Mouse (Mus musculus): Measurements from ENCODE around the gene Rgs9bp. TPM values are rescaled to one million over a fixed set of nuclear protein-coding genes. Genes with fewer than 3 reads are reported as not detected.
A peak's percentile ranks its signal among the peaks of the same experiment; 100 is the strongest.

Gene Rgs9bp
- polyA plus RNA-seq, 1 experiment, result 4.6 TPM

- Histone ChIP-seq H3K4me1 (ENCODE audit: control insufficient read depth, insufficient read depth, low read length) (no peaks in the 10 kb centered on the region), H3K9ac (ENCODE audit: low read depth, poor library complexity, severe bottlenecking) (no peak overlapping the region), H3K36me3 (ENCODE audit: control insufficient read depth, insufficient read depth, low read length, poor library complexity, severe bottlenecking) (peaks cover 22% of the 10 kb centered on the region), H3K27me3 (ENCODE audit: control insufficient read depth, insufficient read depth, low read length, poor library complexity, severe bottlenecking) (no peaks in the 10 kb centered on the region), H3K9me3 (replicated peaks; ENCODE audit: control insufficient read depth, insufficient read depth, low read length, poor library complexity, severe bottlenecking) (no peaks in the 10 kb centered on the region), H3K27ac (ENCODE audit: insufficient read depth, low read length) (no peak overlapping the region), H3K4me3 (ENCODE audit: low read depth, low read length) (no peak overlapping the region)
- TF ChIP-seq EP300 (IDR thresholded peaks at IDR 0.05; ENCODE audit: insufficient read depth, low read depth, low read length) (no peak), CTCF (IDR thresholded peaks at IDR 0.05; ENCODE audit: low read depth, low read length) (no peak), POLR2A (IDR thresholded peaks at IDR 0.05; ENCODE audit: insufficient read depth, low read length) (no peak)
These were observed 23.9 kb upstream of the Rgs9bp start for GRCm38 (mm10) chr7:35609245-35609644.

GRCm38 (mm10) chr7:35606816-35607215 is 21.4 kb upstream of the Rgs9bp start:
- TF ChIP-seq POLR2A (IDR thresholded peaks at IDR 0.05; ENCODE audit: insufficient read depth, low read length) (no peak), CTCF (IDR thresholded peaks at IDR 0.05; ENCODE audit: low read depth, low read length) (no peak), EP300 (IDR thresholded peaks at IDR 0.05; ENCODE audit: insufficient read depth, low read depth, low read length) (no peak)
- H3K27ac ChIP-seq (ENCODE audit: insufficient read depth, low read length), result no peak overlapping the region
- no peak overlapping the region for H3K9ac ChIP-seq (ENCODE audit: low read depth, poor library complexity, severe bottlenecking)
- H3K36me3 ChIP-seq (ENCODE audit: control insufficient read depth, insufficient read depth, low read length, poor library complexity, severe bottlenecking), result peaks cover 36% of the 10 kb centered on the region
- H3K4me1 ChIP-seq (ENCODE audit: control insufficient read depth, insufficient read depth, low read length), result no peaks in the 10 kb centered on the region
- no peaks in the 10 kb centered on the region for H3K27me3 ChIP-seq (ENCODE audit: control insufficient read depth, insufficient read depth, low read length, poor library complexity, severe bottlenecking)
- no peak overlapping the region for H3K4me3 ChIP-seq (ENCODE audit: low read depth, low read length)
- H3K9me3 ChIP-seq (replicated peaks; ENCODE audit: control insufficient read depth, insufficient read depth, low read length, poor library complexity, severe bottlenecking), result no peaks in the 10 kb centered on the region

- peaks cover 21% of the 10 kb centered on the region; the same call in 1 of the 2 replicates for H3K36me3 ChIP-seq (ENCODE audit: control insufficient read depth, insufficient read depth, low read length, poor library complexity, severe bottlenecking)
- TF ChIP-seq EP300 (IDR thresholded peaks at IDR 0.05; ENCODE audit: insufficient read depth, low read depth, low read length) (no peak), POLR2A (IDR thresholded peaks at IDR 0.05; ENCODE audit: insufficient read depth, low read length) (no peak), CTCF (IDR thresholded peaks at IDR 0.05; ENCODE audit: low read depth, low read length) (no peak)
- H3K4me1 ChIP-seq (ENCODE audit: control insufficient read depth, insufficient read depth, low read length), result no peaks in the 10 kb centered on the region
These were observed 17.4 kb upstream of the Rgs9bp start for GRCm38 (mm10) chr7:35602766-35603165.

GRCm38 (mm10) chr7:35601106-35601505 is 15.7 kb upstream of the Rgs9bp start:
- Histone ChIP-seq H3K27ac (ENCODE audit: insufficient read depth, low read length) (no peak overlapping the region), H3K9me3 (replicated peaks; ENCODE audit: control insufficient read depth, insufficient read depth, low read length, poor library complexity, severe bottlenecking) (no peaks in the 10 kb centered on the region), H3K4me1 (ENCODE audit: control insufficient read depth, insufficient read depth, low read length) (no peaks in the 10 kb centered on the region), H3K9ac (ENCODE audit: low read depth, poor library complexity, severe bottlenecking) (no peak overlapping the region), H3K27me3 (ENCODE audit: control insufficient read depth, insufficient read depth, low read length, poor library complexity, severe bottlenecking) (no peaks in the 10 kb centered on the region), H3K4me3 (ENCODE audit: low read depth, low read length) (no peak overlapping the region), H3K36me3 (ENCODE audit: control insufficient read depth, insufficient read depth, low read length, poor library complexity, severe bottlenecking) (peaks cover 16% of the 10 kb centered on the region; the same call in 1 of the 2 replicates)
- no peak for TF ChIP-seq EP300 (IDR thresholded peaks at IDR 0.05; ENCODE audit: insufficient read depth, low read depth, low read length)
- TF ChIP-seq POLR2A (IDR thresholded peaks at IDR 0.05; ENCODE audit: insufficient read depth, low read length), result no peak
- no peak for TF ChIP-seq CTCF (IDR thresholded peaks at IDR 0.05; ENCODE audit: low read depth, low read length)

More at GRCm38 (mm10) chr7:35602766-35603165, 17.4 kb upstream of the Rgs9bp start:
- Histone ChIP-seq H3K9me3 (replicated peaks; ENCODE audit: control insufficient read depth, insufficient read depth, low read length, poor library complexity, severe bottlenecking) (no peaks in the 10 kb centered on the region), H3K27me3 (ENCODE audit: control insufficient read depth, insufficient read depth, low read length, poor library complexity, severe bottlenecking) (no peaks in the 10 kb centered on the region), H3K27ac (ENCODE audit: insufficient read depth, low read length) (no peak overlapping the region), H3K4me3 (ENCODE audit: low read depth, low read length) (no peak overlapping the region), H3K9ac (ENCODE audit: low read depth, poor library complexity, severe bottlenecking) (no peak overlapping the region)

GRCm38 (mm10) chr7:35600031-35600430 is 14.6 kb upstream of the Rgs9bp start:
- Histone ChIP-seq H3K27ac (ENCODE audit: insufficient read depth, low read length) (no peak overlapping the region), H3K9me3 (replicated peaks; ENCODE audit: control insufficient read depth, insufficient read depth, low read length, poor library complexity, severe bottlenecking) (no peaks in the 10 kb centered on the region), H3K27me3 (ENCODE audit: control insufficient read depth, insufficient read depth, low read length, poor library complexity, severe bottlenecking) (no peaks in the 10 kb centered on the region), H3K36me3 (ENCODE audit: control insufficient read depth, insufficient read depth, low read length, poor library complexity, severe bottlenecking) (peaks cover 18% of the 10 kb centered on the region; the same call in 1 of the 2 replicates), H3K4me3 (ENCODE audit: low read depth, low read length) (no peak overlapping the region), H3K4me1 (ENCODE audit: control insufficient read depth, insufficient read depth, low read length) (no peaks in the 10 kb centered on the region), H3K9ac (ENCODE audit: low read depth, poor library complexity, severe bottlenecking) (no peak overlapping the region)
- TF ChIP-seq POLR2A (IDR thresholded peaks at IDR 0.05; ENCODE audit: insufficient read depth, low read length), result no peak
- no peak for TF ChIP-seq EP300 (IDR thresholded peaks at IDR 0.05; ENCODE audit: insufficient read depth, low read depth, low read length)
- no peak for TF ChIP-seq CTCF (IDR thresholded peaks at IDR 0.05; ENCODE audit: low read depth, low read length)

GRCm38 (mm10) chr7:35599492-35599891 is 14.1 kb upstream of the Rgs9bp start:
- no peaks in the 10 kb centered on the region for H3K4me1 ChIP-seq (ENCODE audit: control insufficient read depth, insufficient read depth, low read length)
- H3K27me3 ChIP-seq (ENCODE audit: control insufficient read depth, insufficient read depth, low read length, poor library complexity, severe bottlenecking), result no peaks in the 10 kb centered on the region
- no peak overlapping the region for H3K9ac ChIP-seq (ENCODE audit: low read depth, poor library complexity, severe bottlenecking)
- no peak overlapping the region for H3K27ac ChIP-seq (ENCODE audit: insufficient read depth, low read length)
- H3K36me3 ChIP-seq (ENCODE audit: control insufficient read depth, insufficient read depth, low read length, poor library complexity, severe bottlenecking), result peaks cover 18% of the 10 kb centered on the region; the same call in 1 of the 2 replicates
- TF ChIP-seq CTCF (IDR thresholded peaks at IDR 0.05; ENCODE audit: low read depth, low read length) (peak; percentile 32), POLR2A (IDR thresholded peaks at IDR 0.05; ENCODE audit: insufficient read depth, low read length) (no peak)
- no peak overlapping the region for H3K4me3 ChIP-seq (ENCODE audit: low read depth, low read length)
- no peaks in the 10 kb centered on the region for H3K9me3 ChIP-seq (replicated peaks; ENCODE audit: control insufficient read depth, insufficient read depth, low read length, poor library complexity, severe bottlenecking)

Measured in ES-Bruce4 (cell line).